Mouse (Mus musculus) Patski (cell line): ENCODE data around the gene Cox7a1. TPM values are rescaled to one million over a fixed set of nuclear protein-coding genes. Genes with fewer than 3 reads are reported as not detected.
"Not testable (repeated sequence)": the region's sequence is repeated elsewhere in the genome, so short reads cannot be mapped to it uniquely, and the experiment has no call there.

Source experiments
- ATAC-seq: fragments of 100-300 bp; one replicate; pipeline ENCODE4 v1.8.0; 2021
- CTCF ChIA-PET: fragments of 350-600 bp; sonication (Branson Sonifier 250); formaldehyde crosslinking; loops from one replicate; lab custom pipeline; 2022; ENCODE audit warnings: inconsistent platforms; lab: Charles Lee
- POLR2A ChIA-PET: fragments of 350-600 bp; sonication (Branson Sonifier 250); formaldehyde crosslinking; loops from one replicate; lab custom pipeline; 2022; ENCODE audit warnings: antibody characterized with exemption, inconsistent platforms; lab: Charles Lee
- DNase-seq: peaks from one replicate; pipeline ENCODE4 v3.0.0-alpha.2; 2011; ENCODE audit warnings: low read depth, low spot score
- H3K27me3 ChIP-seq: fragments of 371-371 bp; one replicate; pipeline ENCODE4 v1.5.1; 2021
- CTCF ChIP-seq: fragments of 100-300 bp; IDR thresholded peaks from one replicate; pipeline ENCODE4 v1.5.1; 2021
- in situ Hi-C: fragments of 300-500 bp; cut with MboI; formaldehyde crosslinking; loops from 3 replicates; pipeline ENCODE4 v1.11.1; 2018; ENCODE audit warnings: low pct_unique_long_range_greater_than_20kb, mixed read lengths
- polyA plus RNA-seq: library from polyadenylated mRNA; unstranded; gene quantifications from one replicate; pipeline ENCODE4 v1.2.3, GENCODE M21; 2021

Gene Cox7a1
- polyA plus RNA-seq, 1 experiment from 2014 or later = 0.89 TPM

GRCm38 (mm10) chr7:30169583-30170282, 14.2 kb upstream of the Cox7a1 start, which contains the start of gene Zfp146:
TSS of gene Zfp146 (minus strand) at chr7:30169750.
- in situ Hi-C loops = loop anchor here (5.0 kb wide), 1 partner anchor 43 kb away; no protein-coding TSS in a partner anchor
- CTCF ChIA-PET = interaction anchor here (1.4 to 2.4 kb wide), 4 partner anchors 9 to 36 kb away, joined by 4 to 10 read pairs (median 6); partner anchors contain the start of gene Capns1
- POLR2A ChIA-PET = interaction anchor here (0.6 kb wide), 1 partner anchor 28 kb away, joined by 3 read pairs; no protein-coding TSS in a partner anchor
- TF ChIP-seq CTCF = no peak
- DNase-seq (peak; percentile 88), ATAC-seq (peak; percentile 94)
- no peaks in the 10 kb centered on the region for H3K27me3 ChIP-seq

- ATAC-seq (peak; percentile 27), DNase-seq (no peak)
- H3K27me3 ChIP-seq = no peaks in the 10 kb centered on the region
- in situ Hi-C loops = loop anchor here (5.0 kb wide), 1 partner anchor 42 kb away; no protein-coding TSS in a partner anchor
- CTCF ChIA-PET = interaction anchor here (1.4 to 2.3 kb wide), 3 partner anchors 8 to 28 kb away, joined by 4 to 10 read pairs (median 5); partner anchors contain the start of gene Capns1
- TF ChIP-seq CTCF = no peak
- POLR2A ChIA-PET = interaction anchor here (0.6 kb wide), 1 partner anchor 28 kb away, joined by 3 read pairs; no protein-coding TSS in a partner anchor
These were observed 13.5 kb upstream of the Cox7a1 start for GRCm38 (mm10) chr7:30170283-30170951.

- in situ Hi-C loops = no loop called here
- TF ChIP-seq CTCF = no peak
- no peaks in the 10 kb centered on the region for H3K27me3 ChIP-seq
- POLR2A ChIA-PET = no interaction called here
- no peak for DNase-seq
- CTCF ChIA-PET = interaction anchor here (0.6 to 5.0 kb wide), 4 partner anchors 22 to 217 kb away, joined by 3 to 31 read pairs (median 6); partner anchors contain the start of gene Capns1
- ATAC-seq = no peak
These were observed 7.5 kb upstream of the Cox7a1 start for GRCm38 (mm10) chr7:30176474-30176873.

- in situ Hi-C loops = no loop called here
These were observed 5.7 kb upstream of the Cox7a1 start for GRCm38 (mm10) chr7:30178256-30178655.

GRCm38 (mm10) chr7:30181308-30181707, 2.6 kb upstream of the Cox7a1 start:
- ChIA-PET POLR2A (interaction anchor here (1.5 kb wide), 1 partner anchor 14 kb away, joined by 3 read pairs; no protein-coding TSS in a partner anchor), CTCF (interaction anchor here (0.9 to 1.0 kb wide), 3 partner anchors 22 to 36 kb away, joined by 3 to 4 read pairs (median 4); no protein-coding TSS in a partner anchor)
- DNase-seq (no peak), ATAC-seq (peak; percentile 67)
- no peaks in the 10 kb centered on the region for H3K27me3 ChIP-seq
- in situ Hi-C loops = no loop called here
- TF ChIP-seq CTCF = peak; percentile 87

More at GRCm38 (mm10) chr7:30178256-30178655, 5.7 kb upstream of the Cox7a1 start:
- CTCF ChIA-PET = interaction anchor here (0.8 to 5.0 kb wide), 4 partner anchors 8 to 26 kb away, joined by 3 to 31 read pairs (median 4); partner anchors contain the start of gene Zfp146
- DNase-seq = no peak
- POLR2A ChIA-PET = no interaction called here
- no peak for TF ChIP-seq CTCF
- H3K27me3 ChIP-seq = no peaks in the 10 kb centered on the region
- ATAC-seq = no peak

- DNase-seq, H3K27me3 ChIP-seq, in situ Hi-C loops, ATAC-seq: not testable (repeated sequence)
- ChIA-PET POLR2A (interaction anchor here (0.8 to 1.5 kb wide), 2 partner anchors 11 to 13 kb away, joined by 3 to 4 read pairs; no protein-coding TSS in a partner anchor), CTCF (interaction anchor here (0.9 to 1.6 kb wide), 2 partner anchors 17 to 22 kb away, joined by 3 to 7 read pairs; partner anchors contain the start of gene Capns1)
These were observed 2.0 kb upstream of the Cox7a1 start for GRCm38 (mm10) chr7:30181929-30182328.

GRCm38 (mm10) chr7:30183189-30183588, 755 bp upstream of the Cox7a1 start:
- ATAC-seq, H3K27me3 ChIP-seq, DNase-seq, in situ Hi-C loops: not testable (repeated sequence)
- POLR2A ChIA-PET = interaction anchor here (0.5 to 0.6 kb wide), 2 partner anchors 21 to 52 kb away, joined by 3 to 4 read pairs; no protein-coding TSS in a partner anchor
- CTCF ChIA-PET = interaction anchor here (1.6 kb wide), 1 partner anchor 15 kb away, joined by 7 read pairs; the partner anchor contains the start of gene Capns1

GRCm38 (mm10) chr7:30184641-30185348, 851 bp downstream of the Cox7a1 start:
- ChIA-PET CTCF (interaction anchor here (1.2 to 1.9 kb wide), 2 partner anchors 14 to 32 kb away, joined by 3 to 11 read pairs; partner anchors contain the start of gene Capns1), POLR2A (interaction anchor here (0.6 kb wide), 1 partner anchor 86 kb away, joined by 8 read pairs; no protein-coding TSS in a partner anchor)
- ATAC-seq = no peak
- no peaks in the 10 kb centered on the region for H3K27me3 ChIP-seq
- TF ChIP-seq CTCF = no peak
- in situ Hi-C loops = no loop called here
- no peak for DNase-seq
